Mouse (Mus musculus) embryo, embryonic 11 days (tissue): Measurements from ENCODE around the gene 1700025G04Rik.
"Not testable (repeated sequence)": the region's sequence is repeated elsewhere in the genome, so short reads cannot be mapped to it uniquely, and the experiment has no call there.

Source experiments
- DNase-seq: peaks from one replicate; pipeline ENCODE4 v3.0.0-alpha.2; 2015

Gene 1700025G04Rik

DNA sequence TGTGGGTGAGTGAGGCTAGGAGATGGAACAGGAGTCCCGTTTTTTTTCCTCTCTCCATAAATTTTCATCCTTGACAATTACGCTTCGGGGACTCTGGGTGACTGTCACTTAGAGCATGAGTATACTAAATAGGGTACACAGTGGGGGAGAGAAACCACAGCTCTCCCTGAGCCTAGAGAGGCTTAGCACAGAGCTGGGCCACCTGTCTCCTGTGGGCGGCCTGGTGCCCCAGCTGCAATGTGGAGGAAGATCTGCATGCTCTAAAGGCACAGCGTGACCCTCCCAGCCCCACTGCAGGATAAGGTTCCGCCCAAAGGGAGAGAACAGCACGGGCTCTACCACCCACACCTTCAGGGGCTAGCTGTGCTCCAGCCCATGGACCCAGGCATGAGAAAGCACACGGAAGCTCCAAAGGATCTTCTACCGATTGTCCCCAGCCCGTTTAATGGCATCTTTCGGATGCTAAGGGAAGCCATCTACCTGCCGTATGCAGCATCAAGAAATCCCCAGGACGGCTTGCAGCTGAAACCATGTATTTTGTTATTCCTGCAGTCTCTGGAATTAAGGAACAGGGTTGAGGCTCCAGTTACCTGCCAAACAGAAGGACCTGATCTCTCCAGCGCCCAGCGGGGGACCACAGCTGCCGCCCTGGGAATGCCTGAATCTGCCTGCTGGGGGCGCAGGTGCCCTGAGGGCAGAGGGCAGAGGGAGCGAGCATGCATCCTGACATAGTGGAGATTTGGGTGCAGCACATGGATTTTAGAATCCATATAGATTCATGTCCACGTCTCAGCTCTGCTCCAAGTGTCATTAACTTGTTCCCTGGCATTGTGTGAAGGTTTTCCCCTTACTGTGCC, 243.8 kb downstream of the 1700025G04Rik start:
- DNase-seq: peak; percentile 31

DNA sequence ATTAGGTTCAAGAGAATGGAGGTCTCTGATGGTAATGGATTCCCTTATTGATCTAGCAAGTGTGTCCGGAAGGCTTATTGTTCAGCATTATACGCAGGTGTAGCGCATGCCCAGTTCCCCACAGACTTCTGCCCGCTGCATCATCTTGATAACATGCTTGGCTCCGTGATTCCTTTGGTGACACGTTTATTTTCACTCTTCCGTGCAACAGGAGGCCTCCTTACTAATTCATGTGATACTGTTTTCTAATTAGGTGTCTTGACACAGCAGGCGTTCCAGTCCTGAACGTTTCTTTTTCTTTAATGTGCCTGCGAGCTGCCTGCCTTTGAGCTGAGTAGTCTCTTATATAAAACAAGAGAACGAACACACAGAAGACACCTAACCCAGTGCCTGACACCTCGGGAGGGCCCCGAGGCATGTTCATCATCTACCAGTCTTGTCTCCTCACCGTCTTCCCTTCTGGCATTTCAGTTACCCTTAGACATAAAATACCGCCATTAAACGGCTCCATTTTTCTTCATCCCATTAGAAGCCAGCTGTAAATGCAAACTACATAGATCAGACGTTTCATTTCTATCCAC, 244.6 kb downstream of the 1700025G04Rik start:
- no peak for DNase-seq

DNA sequence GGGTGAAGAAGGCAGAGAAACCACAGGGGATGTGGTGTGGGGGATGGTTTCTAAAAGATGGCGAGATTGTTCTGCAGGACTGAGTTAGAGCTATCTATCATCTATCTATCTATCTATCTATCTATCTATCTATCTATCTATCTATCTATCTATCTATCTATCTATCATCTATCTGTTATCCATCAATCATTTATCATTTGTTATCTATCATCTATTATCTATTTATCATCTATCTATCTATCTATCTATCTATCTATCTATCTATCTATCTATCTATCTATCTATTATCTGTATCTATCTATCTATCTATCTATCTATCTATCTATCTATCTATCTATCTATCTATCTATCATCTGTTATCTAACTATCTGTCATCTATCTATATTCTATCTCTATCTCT, 249.6 kb downstream of the 1700025G04Rik start:
- DNase-seq: not testable (repeated sequence)

DNA sequence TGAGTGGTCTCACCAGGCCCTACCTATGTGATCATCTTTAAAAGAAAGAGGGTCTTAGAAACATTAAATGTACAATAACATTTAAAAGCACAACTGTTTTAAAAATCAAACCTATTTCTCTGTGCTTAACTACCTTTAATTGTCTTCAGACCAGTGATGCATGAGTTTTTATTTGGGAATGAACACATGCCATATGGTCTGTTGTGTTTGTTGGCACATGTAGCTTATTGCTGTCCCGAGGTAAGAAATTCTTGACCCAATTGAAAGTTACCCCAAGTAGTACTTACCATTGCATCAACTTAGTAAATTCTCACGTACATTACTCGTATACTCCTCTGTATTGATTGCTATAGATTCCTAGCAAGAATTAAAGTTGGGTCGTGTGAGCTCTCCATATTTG, 254.7 kb downstream of the 1700025G04Rik start:
- no peak for DNase-seq

DNA sequence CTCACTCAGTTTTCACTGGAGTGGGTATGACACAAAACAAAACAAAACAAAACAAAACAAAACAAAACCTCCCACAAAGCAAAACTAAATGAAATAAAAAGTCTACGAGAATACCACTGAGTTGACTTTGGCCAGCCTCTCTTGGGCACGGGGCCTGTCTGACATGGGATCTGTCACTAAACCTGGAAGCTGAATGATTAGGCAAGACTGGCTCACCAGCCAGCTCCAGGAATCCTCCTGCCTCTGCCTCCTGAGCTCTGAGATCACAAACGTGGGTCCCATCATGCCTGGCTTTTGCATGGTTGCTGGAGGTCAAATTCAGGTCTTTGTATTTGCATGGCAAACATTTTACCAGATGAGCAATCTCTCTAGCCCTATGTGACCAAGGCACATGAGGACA, 258.1 kb downstream of the 1700025G04Rik start:
- DNase-seq: no peak

GRCm38 (mm10) chr1:151825065-151825464, 264.9 kb downstream of the 1700025G04Rik start:
- no peak for DNase-seq

GRCm38 (mm10) chr1:151820457-151820856, 269.5 kb downstream of the 1700025G04Rik start:
- DNase-seq: peak; percentile 88

- DNase-seq: no peak
Observed at GRCm38 (mm10) chr1:151819190-151819589, 270.7 kb downstream of the 1700025G04Rik start.

DNA sequence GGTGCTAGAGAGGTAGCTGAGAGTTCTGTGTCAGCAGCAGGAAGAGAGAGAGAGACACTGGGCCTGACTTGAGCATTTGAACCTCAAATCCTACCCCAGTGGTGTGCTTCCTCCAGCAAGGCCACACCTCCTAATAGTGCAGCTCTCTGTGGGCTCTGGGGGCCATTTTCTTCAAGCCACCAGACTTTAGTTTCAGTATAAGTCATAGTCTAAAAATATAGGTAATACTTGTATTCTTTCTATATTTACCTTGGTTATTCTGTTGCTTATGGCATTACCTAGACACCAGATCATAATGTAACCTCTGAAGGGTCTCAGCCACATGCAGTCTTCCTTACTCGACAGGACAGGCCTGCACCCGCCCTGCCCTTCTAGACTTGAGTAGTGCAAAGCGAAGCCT, 273.9 kb downstream of the 1700025G04Rik start:
- DNase-seq: no peak

DNA sequence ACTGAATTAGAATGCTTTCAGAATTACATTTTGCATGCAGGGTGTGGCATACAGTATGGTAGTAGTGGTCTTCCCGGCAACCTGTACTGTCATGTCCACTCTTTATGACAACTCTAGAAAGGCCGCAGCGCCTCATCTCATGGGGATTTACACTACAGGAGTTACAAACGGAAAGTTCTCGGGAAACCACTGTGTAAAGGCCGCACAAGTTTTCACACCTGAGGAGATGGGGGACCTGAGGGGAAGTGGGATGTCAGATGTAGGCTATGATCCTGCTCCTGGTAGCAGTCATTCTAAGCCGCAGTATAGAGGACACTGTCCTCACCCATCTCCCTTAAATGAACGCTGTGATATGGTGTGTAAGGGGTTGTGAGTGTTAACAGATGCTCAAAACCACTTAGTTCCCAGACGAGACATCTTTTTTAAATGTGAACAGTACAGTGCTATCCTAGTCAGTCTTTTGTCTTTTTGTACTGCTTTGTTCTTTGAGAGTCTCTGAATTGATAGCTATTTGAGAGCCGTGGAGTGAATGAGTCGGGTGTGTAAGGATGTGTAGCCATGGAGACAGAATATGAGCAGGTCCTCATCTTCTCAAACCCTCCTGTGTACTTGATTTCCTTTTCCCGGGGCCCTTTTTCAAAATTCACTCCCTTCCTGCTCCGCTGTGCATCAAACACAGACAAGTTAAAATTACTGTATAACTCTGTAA, 277.8 kb downstream of the 1700025G04Rik start:
- no peak for DNase-seq

GRCm38 (mm10) chr1:151811456-151811855, 278.5 kb downstream of the 1700025G04Rik start:
- no peak for DNase-seq

GRCm38 (mm10) chr1:151810628-151811421, 279.1 kb downstream of the 1700025G04Rik start:
- DNase-seq: no peak

- DNase-seq: no peak
Observed at GRCm38 (mm10) chr1:151807286-151807685, 282.6 kb downstream of the 1700025G04Rik start.

GRCm38 (mm10) chr1:151802795-151803194, 287.1 kb downstream of the 1700025G04Rik start:
- DNase-seq: not testable (repeated sequence)
